Mouse (Mus musculus): ENCODE data around the gene Ttll13. TPM values are rescaled to one million over a fixed set of nuclear protein-coding genes. Genes with fewer than 3 reads are reported as not detected.

The Ttll13 gene
- polyA plus RNA-seq (2014; fragmentation: Illumina TruSeq; extraction: RNeasy Lipid Tissue Mini Kit (QIAGEN cat#74804); ENCODE audit: low read depth, low replicate concordance), result 0.47 TPM

GRCm38 (mm10) chr7:80246148-80246721, at the start of gene Ttll13:
TSS of gene Ttll13 (plus strand) at chr7:80246376.

GRCm38 (mm10) chr7:80232489-80233029, 13.6 kb upstream of the Ttll13 start, which contains the start of the genes Cib1 and Gdpgp1:
TSS of gene Cib1 (minus strand) at chr7:80232813.
TSS of gene Gdpgp1 (plus strand) at chr7:80232865.

DNA sequence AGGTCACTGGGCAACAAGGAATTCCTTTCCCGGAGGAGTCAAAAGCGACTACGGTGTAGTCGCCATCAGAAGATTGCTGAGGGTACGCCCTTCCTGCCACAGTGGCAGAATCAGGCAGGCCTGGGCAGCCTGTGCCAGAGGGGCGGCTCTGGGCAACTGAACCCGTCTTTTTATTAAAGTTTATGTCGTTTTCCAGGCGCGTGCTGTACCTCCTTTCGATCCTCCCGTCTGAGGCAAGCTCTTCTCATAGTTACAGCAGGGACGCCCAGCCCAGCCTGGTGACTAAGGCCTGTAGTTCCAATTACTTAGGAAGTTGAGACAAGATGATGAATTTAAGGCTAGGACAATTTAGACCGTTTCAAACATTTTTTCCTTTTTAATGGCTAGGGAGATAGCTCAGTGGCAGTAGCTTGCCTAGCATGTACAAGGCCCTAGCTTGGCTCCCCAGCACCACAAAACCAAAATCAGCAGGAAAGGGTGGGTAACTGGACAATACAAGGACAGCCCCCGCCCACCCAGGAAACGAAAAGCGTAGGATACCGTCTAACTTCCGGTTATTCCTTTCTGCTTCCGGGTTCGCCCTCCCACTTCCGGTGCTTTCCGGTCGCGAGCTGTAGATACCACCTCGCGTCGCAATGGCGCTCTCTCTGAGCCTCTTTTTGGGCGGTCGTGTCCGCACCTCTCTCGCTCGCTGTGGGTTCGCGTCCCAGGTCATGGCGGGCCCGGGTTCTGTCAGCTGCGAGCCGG, 14.6 kb downstream of the Ttll13 start, which contains the start of gene Ngrn:
TSS of gene Ngrn (plus strand) at position 591 of the 747 bp plus-strand sequence.

GRCm38 (mm10) chr7:80268897-80269750, 22.9 kb downstream of the Ttll13 start, which contains the start of gene Vps33b:
TSS of gene Vps33b (plus strand) at chr7:80269649.

DNA sequence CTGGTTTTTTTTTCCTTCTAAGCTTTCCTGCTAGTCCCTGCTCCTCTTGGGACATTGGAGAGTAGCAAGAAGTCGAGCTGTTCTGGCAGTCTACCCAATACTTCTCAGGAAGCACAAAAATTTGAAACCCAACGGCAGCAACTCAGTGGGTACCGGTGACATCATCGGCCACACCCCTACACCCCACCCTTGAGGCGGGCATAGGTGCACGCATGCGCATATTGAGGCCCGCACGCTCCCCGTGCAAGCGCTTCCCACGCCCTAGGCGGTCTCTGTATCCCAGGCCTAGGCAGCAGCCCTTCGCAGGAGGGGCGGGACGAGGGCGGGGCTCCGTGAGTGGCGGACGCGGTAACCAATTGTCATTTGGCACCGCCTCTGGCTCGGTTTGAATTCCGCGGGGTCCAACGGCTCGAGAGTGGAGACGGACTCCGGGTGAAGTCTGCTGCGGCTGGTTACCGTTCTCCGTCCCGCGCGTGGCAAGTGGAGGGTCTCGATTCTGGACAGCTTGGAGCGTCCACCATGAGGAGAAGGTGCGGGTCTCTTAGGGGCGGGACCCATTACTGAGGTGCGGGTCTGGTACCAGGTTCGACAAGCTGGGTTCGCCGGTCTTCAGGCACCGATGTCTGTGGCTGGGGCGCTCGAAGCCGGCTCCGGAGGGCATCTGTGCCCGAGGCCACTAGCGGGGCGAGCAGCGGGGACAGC, 48.0 kb downstream of the Ttll13 start, which contains the start of gene Prc1:
TSS of gene Prc1 (plus strand) at position 389 of the 702 bp plus-strand sequence.

Other genes with a start within 250 kb of the Ttll13 start
- gene Zfp710, start 221.6 kb upstream of the Ttll13 start, polyA plus RNA-seq (2014; fragmentation: Illumina TruSeq; extraction: RNeasy Lipid Tissue Mini Kit (QIAGEN cat#74804); ENCODE audit: low read depth, low replicate concordance), result 20.3 TPM
- gene Idh2, start 131.0 kb upstream of the Ttll13 start, polyA plus RNA-seq (2014; fragmentation: Illumina TruSeq; extraction: RNeasy Lipid Tissue Mini Kit (QIAGEN cat#74804); ENCODE audit: low read depth, low replicate concordance), result 2,203 TPM
- 6.7 TPM for gene Sema4b, start 59.5 kb upstream of the Ttll13 start, polyA plus RNA-seq (2014; fragmentation: Illumina TruSeq; extraction: RNeasy Lipid Tissue Mini Kit (QIAGEN cat#74804); ENCODE audit: low read depth, low replicate concordance)
- 18.0 TPM for gene Cib1, start 13.6 kb upstream of the Ttll13 start, polyA plus RNA-seq (2014; fragmentation: Illumina TruSeq; extraction: RNeasy Lipid Tissue Mini Kit (QIAGEN cat#74804); ENCODE audit: low read depth, low replicate concordance)
- 0.73 TPM for gene Gdpgp1, start 13.5 kb upstream of the Ttll13 start, polyA plus RNA-seq (2014; fragmentation: Illumina TruSeq; extraction: RNeasy Lipid Tissue Mini Kit (QIAGEN cat#74804); ENCODE audit: low read depth, low replicate concordance)
- gene Ngrn, start 14.8 kb downstream of the Ttll13 start, polyA plus RNA-seq (2014; fragmentation: Illumina TruSeq; extraction: RNeasy Lipid Tissue Mini Kit (QIAGEN cat#74804); ENCODE audit: low read depth, low replicate concordance), result 35.1 TPM
- gene Vps33b, start 23.3 kb downstream of the Ttll13 start, polyA plus RNA-seq (2014; fragmentation: Illumina TruSeq; extraction: RNeasy Lipid Tissue Mini Kit (QIAGEN cat#74804); ENCODE audit: low read depth, low replicate concordance), result 4.5 TPM
- 0.45 TPM for gene Prc1, start 48.1 kb downstream of the Ttll13 start, polyA plus RNA-seq (2014; fragmentation: Illumina TruSeq; extraction: RNeasy Lipid Tissue Mini Kit (QIAGEN cat#74804); ENCODE audit: low read depth, low replicate concordance)
- 9.5 TPM for gene Rccd1, start 78.1 kb downstream of the Ttll13 start, polyA plus RNA-seq (2014; fragmentation: Illumina TruSeq; extraction: RNeasy Lipid Tissue Mini Kit (QIAGEN cat#74804); ENCODE audit: low read depth, low replicate concordance)
- gene Unc45a, start 94.6 kb downstream of the Ttll13 start, polyA plus RNA-seq (2014; fragmentation: Illumina TruSeq; extraction: RNeasy Lipid Tissue Mini Kit (QIAGEN cat#74804); ENCODE audit: low read depth, low replicate concordance), result 15.6 TPM
- gene Hddc3, start 96.7 kb downstream of the Ttll13 start, polyA plus RNA-seq (2014; fragmentation: Illumina TruSeq; extraction: RNeasy Lipid Tissue Mini Kit (QIAGEN cat#74804); ENCODE audit: low read depth, low replicate concordance), result 22.8 TPM
- gene Man2a2, start 125.0 kb downstream of the Ttll13 start, polyA plus RNA-seq (2014; fragmentation: Illumina TruSeq; extraction: RNeasy Lipid Tissue Mini Kit (QIAGEN cat#74804); ENCODE audit: low read depth, low replicate concordance), result 44.8 TPM
- gene Fes, start 141.6 kb downstream of the Ttll13 start, polyA plus RNA-seq (2014; fragmentation: Illumina TruSeq; extraction: RNeasy Lipid Tissue Mini Kit (QIAGEN cat#74804); ENCODE audit: low read depth, low replicate concordance), result 9.1 TPM
- 59.3 TPM for gene Furin, start 159.1 kb downstream of the Ttll13 start, polyA plus RNA-seq (2014; fragmentation: Illumina TruSeq; extraction: RNeasy Lipid Tissue Mini Kit (QIAGEN cat#74804); ENCODE audit: low read depth, low replicate concordance)

All from heart, adult 10 weeks (tissue).